Mouse (Mus musculus): Measurements from ENCODE around the gene Otop1. TPM values are rescaled to one million over a fixed set of nuclear protein-coding genes. Genes with fewer than 3 reads are reported as not detected.

The Otop1 gene
- polyA plus RNA-seq, 1 experiment from 2014 or later: not detected

GRCm38 (mm10) chr5:38280075-38280474, 4.3 kb downstream of the Otop1 start:
- H3K4me2 ChIP-seq (replicated peaks; ENCODE audit: low read depth): no peak overlapping the region
- 32% methylated on average over 1 of the region's 1 CpGs for WGBS
- ATAC-seq: no peak
- H3K4me1 ChIP-seq (replicated peaks; ENCODE audit: control insufficient read depth, insufficient read depth, low read length): no peaks in the 10 kb centered on the region
- no peak for TF ChIP-seq CTCF (IDR thresholded peaks at IDR 0.05; ENCODE audit: low read depth)
- no peak overlapping the region for H3K9ac ChIP-seq (ENCODE audit: low read depth, low read length)
- H3K9me3 ChIP-seq (ENCODE audit: control insufficient read depth): no peaks in the 10 kb centered on the region
- H3K27ac ChIP-seq (ENCODE audit: low read depth, low read length): no peak overlapping the region
- no peak overlapping the region for H3K4me3 ChIP-seq (ENCODE audit: low read depth, low read length)
- H3K36me3 ChIP-seq (ENCODE audit: control insufficient read depth, insufficient read depth): no peaks in the 10 kb centered on the region
- H3K27me3 ChIP-seq (replicated peaks; ENCODE audit: control insufficient read depth, insufficient read depth, low read length): peaks cover 41% of the 10 kb centered on the region

DNA sequence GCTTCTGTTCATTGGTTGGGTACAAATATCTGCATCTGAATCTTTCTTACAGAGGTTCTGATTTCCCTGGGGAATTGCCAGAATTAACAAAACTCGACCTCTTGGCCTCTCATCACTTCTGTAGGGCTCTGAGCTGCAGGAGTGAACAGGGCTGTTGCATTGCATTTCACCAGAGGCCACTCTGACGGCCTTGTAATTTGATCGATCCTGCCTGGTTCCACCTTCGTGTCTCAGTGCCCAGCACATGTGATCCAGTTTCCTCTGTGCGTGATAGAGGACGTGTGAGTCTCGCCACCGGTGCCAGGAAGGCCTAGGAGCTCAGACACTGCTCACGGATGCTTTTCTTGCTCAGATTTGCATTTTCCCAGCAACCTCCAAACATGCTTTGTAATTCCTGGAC, 10.0 kb downstream of the Otop1 start:
- H3K4me3 ChIP-seq (ENCODE audit: low read depth, low read length): no peak overlapping the region
- no peaks in the 10 kb centered on the region for H3K9me3 ChIP-seq (ENCODE audit: control insufficient read depth)
- no peak for ATAC-seq
- no peak for TF ChIP-seq CTCF (IDR thresholded peaks at IDR 0.05; ENCODE audit: low read depth)
- H3K4me2 ChIP-seq (replicated peaks; ENCODE audit: low read depth): no peak overlapping the region
- H3K27me3 ChIP-seq (replicated peaks; ENCODE audit: control insufficient read depth, insufficient read depth, low read length): no peaks in the 10 kb centered on the region
- no peak overlapping the region for H3K9ac ChIP-seq (ENCODE audit: low read depth, low read length)
- no peaks in the 10 kb centered on the region for H3K4me1 ChIP-seq (replicated peaks; ENCODE audit: control insufficient read depth, insufficient read depth, low read length)
- no peak overlapping the region for H3K27ac ChIP-seq (ENCODE audit: low read depth, low read length)
- WGBS: 64% methylated on average over 9 of the region's 9 CpGs
- no peaks in the 10 kb centered on the region for H3K36me3 ChIP-seq (ENCODE audit: control insufficient read depth, insufficient read depth)

DNA sequence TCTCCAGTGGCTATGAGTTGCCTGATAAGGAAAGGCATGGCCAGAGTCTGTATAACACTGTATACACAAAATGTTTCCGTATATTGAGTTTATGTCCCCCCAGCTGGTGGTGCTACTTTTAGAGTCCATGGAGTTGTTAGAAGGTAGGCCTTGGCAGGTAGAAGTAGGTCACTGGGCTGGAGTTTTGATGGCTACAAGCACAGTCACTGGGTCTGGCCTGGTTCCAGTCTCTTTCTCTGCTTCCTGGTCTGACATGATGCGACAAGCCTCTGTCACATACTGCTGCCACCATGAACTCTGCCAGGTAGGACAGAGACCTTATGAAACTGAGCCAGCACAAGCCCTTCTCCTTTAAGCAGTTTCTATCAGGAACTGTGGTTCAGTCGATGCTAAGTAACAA, 12.7 kb downstream of the Otop1 start:
- no peak overlapping the region for H3K27ac ChIP-seq (ENCODE audit: low read depth, low read length)
- ATAC-seq: no peak
- H3K36me3 ChIP-seq (ENCODE audit: control insufficient read depth, insufficient read depth): no peaks in the 10 kb centered on the region
- no peak overlapping the region for H3K4me2 ChIP-seq (replicated peaks; ENCODE audit: low read depth)
- TF ChIP-seq CTCF (IDR thresholded peaks at IDR 0.05; ENCODE audit: low read depth): no peak
- H3K9ac ChIP-seq (ENCODE audit: low read depth, low read length): no peak overlapping the region
- H3K4me3 ChIP-seq (ENCODE audit: low read depth, low read length): no peak overlapping the region
- H3K4me1 ChIP-seq (replicated peaks; ENCODE audit: control insufficient read depth, insufficient read depth, low read length): no peaks in the 10 kb centered on the region
- no peaks in the 10 kb centered on the region for H3K9me3 ChIP-seq (ENCODE audit: control insufficient read depth)
- no peaks in the 10 kb centered on the region for H3K27me3 ChIP-seq (replicated peaks; ENCODE audit: control insufficient read depth, insufficient read depth, low read length)
- WGBS: 81% methylated on average over 3 of the region's 3 CpGs

DNA sequence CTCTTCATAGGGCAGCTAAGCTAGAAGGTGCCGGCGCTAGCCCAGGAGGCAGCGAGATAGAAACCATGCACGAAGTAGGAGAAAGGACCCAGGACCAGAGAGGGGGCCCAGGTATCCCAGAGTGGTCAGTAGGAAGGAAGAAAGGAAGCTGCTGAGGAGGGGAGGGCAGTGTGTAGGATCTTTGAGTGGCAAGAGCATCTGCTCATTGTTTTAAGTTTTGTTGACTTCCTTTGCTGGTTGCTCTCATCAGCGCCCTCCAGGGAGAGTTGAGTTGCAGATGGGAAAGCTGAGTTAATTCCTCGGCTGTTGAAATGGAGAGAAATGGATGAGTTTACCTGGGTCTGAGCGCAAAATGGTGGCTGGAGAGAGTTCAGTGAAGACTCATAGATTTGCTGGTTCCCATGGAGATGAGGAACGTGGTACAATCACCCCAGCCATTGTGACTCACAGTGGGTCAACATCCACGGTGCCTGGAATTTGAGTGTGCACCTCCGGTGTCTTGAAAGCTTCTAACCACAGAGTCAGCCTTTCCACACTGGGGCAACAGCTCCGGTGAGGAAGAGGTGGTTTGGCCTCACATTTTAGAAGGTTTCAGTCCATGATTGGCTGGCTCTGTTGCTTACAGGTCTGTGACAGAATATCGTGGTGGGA, 26.1 kb downstream of the Otop1 start:
- TF ChIP-seq CTCF (IDR thresholded peaks at IDR 0.05; ENCODE audit: low read depth): no peak
- no peak overlapping the region for H3K4me3 ChIP-seq (ENCODE audit: low read depth, low read length)
- no peak overlapping the region for H3K9ac ChIP-seq (ENCODE audit: low read depth, low read length)
- H3K27ac ChIP-seq (ENCODE audit: low read depth, low read length): no peak overlapping the region
- H3K36me3 ChIP-seq (ENCODE audit: control insufficient read depth, insufficient read depth): no peaks in the 10 kb centered on the region
- no peaks in the 10 kb centered on the region for H3K9me3 ChIP-seq (ENCODE audit: control insufficient read depth)
- H3K4me2 ChIP-seq (replicated peaks; ENCODE audit: low read depth): no peak overlapping the region
- H3K4me1 ChIP-seq (replicated peaks; ENCODE audit: control insufficient read depth, insufficient read depth, low read length): no peaks in the 10 kb centered on the region
- no peak for ATAC-seq
- WGBS: 86% methylated on average over 12 of the region's 12 CpGs
- H3K27me3 ChIP-seq (replicated peaks; ENCODE audit: control insufficient read depth, insufficient read depth, low read length): no peaks in the 10 kb centered on the region

- Histone ChIP-seq H3K4me3 (ENCODE audit: low read depth, low read length) (no peak overlapping the region), H3K27me3 (replicated peaks; ENCODE audit: control insufficient read depth, insufficient read depth, low read length) (no peaks in the 10 kb centered on the region), H3K4me1 (replicated peaks; ENCODE audit: control insufficient read depth, insufficient read depth, low read length) (no peaks in the 10 kb centered on the region), H3K9ac (ENCODE audit: low read depth, low read length) (no peak overlapping the region), H3K36me3 (ENCODE audit: control insufficient read depth, insufficient read depth) (no peaks in the 10 kb centered on the region), H3K4me2 (replicated peaks; ENCODE audit: low read depth) (no peak overlapping the region), H3K9me3 (ENCODE audit: control insufficient read depth) (no peaks in the 10 kb centered on the region), H3K27ac (ENCODE audit: low read depth, low read length) (no peak overlapping the region)
- ATAC-seq: no peak
- 35% methylated on average over 12 of the region's 12 CpGs for WGBS
- no peak for TF ChIP-seq CTCF (IDR thresholded peaks at IDR 0.05; ENCODE audit: low read depth)
Measured at GRCm38 (mm10) chr5:38302651-38303050, 26.9 kb downstream of the Otop1 start.

- Histone ChIP-seq H3K27me3 (replicated peaks; ENCODE audit: control insufficient read depth, insufficient read depth, low read length) (peaks cover 6% of the 10 kb centered on the region; the same call in 1 of the 2 replicates), H3K4me2 (replicated peaks; ENCODE audit: low read depth) (no peak overlapping the region), H3K27ac (ENCODE audit: low read depth, low read length) (no peak overlapping the region), H3K36me3 (ENCODE audit: control insufficient read depth, insufficient read depth) (no peaks in the 10 kb centered on the region), H3K9me3 (ENCODE audit: control insufficient read depth) (no peaks in the 10 kb centered on the region), H3K4me1 (replicated peaks; ENCODE audit: control insufficient read depth, insufficient read depth, low read length) (no peaks in the 10 kb centered on the region), H3K4me3 (ENCODE audit: low read depth, low read length) (no peak overlapping the region), H3K9ac (ENCODE audit: low read depth, low read length) (no peak overlapping the region)
- no peak for TF ChIP-seq CTCF (IDR thresholded peaks at IDR 0.05; ENCODE audit: low read depth)
- no peak for ATAC-seq
- 68% methylated on average over 2 of the region's 2 CpGs for WGBS
Measured at GRCm38 (mm10) chr5:38305241-38305640, 29.5 kb downstream of the Otop1 start.

Measured in intestine, postnatal 0 days (tissue).